Mouse (Mus musculus): ENCODE results near the gene Tnrc6b. TPM values are rescaled to one million over a fixed set of nuclear protein-coding genes. Genes with fewer than 3 reads are reported as not detected.

The Tnrc6b gene
- total RNA-seq, 1 experiment, result 37.0 TPM

- Histone ChIP-seq H3K4me3 (ENCODE audit: insufficient read depth in 1 of 2, low read depth in 1 of 2, low read length in 2 of 2, poor library complexity in 1 of 2, severe bottlenecking in 1 of 2) (no peak overlapping the region), H3K9ac (ENCODE audit: insufficient read depth, low read depth, low read length, poor library complexity, severe bottlenecking) (no peak overlapping the region), H3K9me3 (ENCODE audit: control insufficient read depth, insufficient read depth, low read depth, low read length) (no peaks in the 10 kb centered on the region), H3K4me1 (ENCODE audit: control insufficient read depth in 2 of 2, insufficient read depth in 2 of 2, low read length in 2 of 2, poor library complexity in 1 of 2) (peaks cover 0 to 3% of the 10 kb centered on the region in 2 experiments; a peak in 2 of 4 replicates), H3K36me3 (ENCODE audit: control insufficient read depth, insufficient read depth, low read length, poor library complexity, severe bottlenecking) (peaks cover 3% of the 10 kb centered on the region; the same call in 1 of the 2 replicates), H3K27ac (ENCODE audit: insufficient read depth, low read depth, low read length, poor library complexity, severe bottlenecking) (no peak overlapping the region)
- in situ Hi-C loops (cut with MboI; ENCODE audit: low sequenced_read_pairs in 2 of 2, unreplicated experiment in 2 of 2), result no loop called here
- TF ChIP-seq ZNF384 (IDR thresholded peaks at IDR 0.05; ENCODE audit: low read depth, low read length) (no peak), CHD2 (IDR thresholded peaks at IDR 0.05; ENCODE audit: low read depth, low read length) (no peak), HCFC1 (IDR thresholded peaks at IDR 0.05; ENCODE audit: borderline replicate concordance, insufficient read depth, low read length) (no peak), ZC3H11A (IDR thresholded peaks at IDR 0.05; ENCODE audit: borderline replicate concordance, low read depth, low read length) (no peak), MAFK (IDR thresholded peaks at IDR 0.05; ENCODE audit: insufficient read depth, low read depth, low read length) (no peak)
- no peak for DNase-seq (ENCODE audit: low read depth, low spot score)
Observed at GRCm38 (mm10) chr15:80812840-80813239, 101.7 kb downstream of the Tnrc6b start.

DNA sequence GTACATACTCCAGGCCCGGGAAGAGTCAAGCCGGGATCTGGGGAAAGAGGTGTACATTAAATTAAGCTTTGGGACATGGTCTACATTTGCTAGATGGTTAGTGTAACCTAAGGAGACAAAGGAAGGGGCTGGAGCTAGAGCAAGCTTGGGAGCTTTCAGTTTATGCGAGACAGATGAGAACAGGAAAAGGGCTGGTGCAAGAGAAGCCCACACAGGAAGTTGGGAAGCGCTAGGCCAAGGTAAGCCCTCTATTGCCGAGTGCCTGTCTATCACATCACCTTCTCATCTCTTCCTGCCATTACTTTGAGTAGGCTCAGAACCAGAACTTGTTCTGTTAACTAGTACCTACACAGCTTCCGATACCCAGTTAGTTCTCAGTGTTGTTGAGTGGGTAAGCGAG, 103.7 kb downstream of the Tnrc6b start:
- Histone ChIP-seq H3K9me3 (ENCODE audit: control insufficient read depth, insufficient read depth, low read depth, low read length) (no peaks in the 10 kb centered on the region), H3K27ac (ENCODE audit: insufficient read depth, low read depth, low read length, poor library complexity, severe bottlenecking) (no peak overlapping the region), H3K4me3 (ENCODE audit: insufficient read depth in 1 of 2, low read depth in 1 of 2, low read length in 2 of 2, poor library complexity in 1 of 2, severe bottlenecking in 1 of 2) (no peak overlapping the region), H3K9ac (ENCODE audit: insufficient read depth, low read depth, low read length, poor library complexity, severe bottlenecking) (no peak overlapping the region), H3K36me3 (ENCODE audit: control insufficient read depth, insufficient read depth, low read length, poor library complexity, severe bottlenecking) (peaks cover 3% of the 10 kb centered on the region; the same call in 1 of the 2 replicates), H3K4me1 (ENCODE audit: control insufficient read depth in 2 of 2, insufficient read depth in 2 of 2, low read length in 2 of 2, poor library complexity in 1 of 2) (peaks cover 0 to 3% of the 10 kb centered on the region in 2 experiments; a peak in 2 of 4 replicates)
- TF ChIP-seq CHD2 (IDR thresholded peaks at IDR 0.05; ENCODE audit: low read depth, low read length) (no peak), ZNF384 (IDR thresholded peaks at IDR 0.05; ENCODE audit: low read depth, low read length) (no peak), MAFK (IDR thresholded peaks at IDR 0.05; ENCODE audit: insufficient read depth, low read depth, low read length) (no peak), HCFC1 (IDR thresholded peaks at IDR 0.05; ENCODE audit: borderline replicate concordance, insufficient read depth, low read length) (no peak), ZC3H11A (IDR thresholded peaks at IDR 0.05; ENCODE audit: borderline replicate concordance, low read depth, low read length) (no peak)
- no peak for DNase-seq (ENCODE audit: low read depth, low spot score)
- in situ Hi-C loops (cut with MboI; ENCODE audit: low sequenced_read_pairs in 2 of 2, unreplicated experiment in 2 of 2), result no loop called here

DNA sequence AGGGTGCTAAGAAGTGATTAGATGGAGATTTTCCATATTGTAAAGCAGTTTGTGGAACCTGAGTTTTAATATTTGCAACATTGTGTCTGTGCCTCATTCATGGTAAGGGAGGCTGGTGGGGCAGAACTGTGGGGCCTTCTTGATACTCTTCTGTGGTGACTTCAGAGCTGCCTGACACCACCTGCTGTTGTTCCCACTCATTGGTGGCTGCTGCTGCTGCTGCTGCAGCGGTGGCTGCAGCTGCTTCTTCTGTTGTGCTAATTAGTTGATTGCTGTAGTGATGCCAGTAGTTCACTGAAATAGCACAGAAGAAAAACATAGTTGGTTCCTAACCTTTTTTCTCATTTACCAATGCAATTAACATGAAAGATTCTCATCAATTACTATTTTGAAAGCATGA, 111.2 kb downstream of the Tnrc6b start:
- Histone ChIP-seq H3K4me3 (ENCODE audit: insufficient read depth in 1 of 2, low read depth in 1 of 2, low read length in 2 of 2, poor library complexity in 1 of 2, severe bottlenecking in 1 of 2) (no peak overlapping the region), H3K27ac (ENCODE audit: insufficient read depth, low read depth, low read length, poor library complexity, severe bottlenecking) (no peak overlapping the region), H3K4me1 (ENCODE audit: control insufficient read depth in 2 of 2, insufficient read depth in 2 of 2, low read length in 2 of 2, poor library complexity in 1 of 2) (peaks cover 0 to 4% of the 10 kb centered on the region in 2 experiments; a peak in 2 of 4 replicates), H3K9ac (ENCODE audit: insufficient read depth, low read depth, low read length, poor library complexity, severe bottlenecking) (no peak overlapping the region), H3K36me3 (ENCODE audit: control insufficient read depth, insufficient read depth, low read length, poor library complexity, severe bottlenecking) (no peaks in the 10 kb centered on the region), H3K9me3 (ENCODE audit: control insufficient read depth, insufficient read depth, low read depth, low read length) (no peaks in the 10 kb centered on the region)
- TF ChIP-seq HCFC1 (IDR thresholded peaks at IDR 0.05; ENCODE audit: borderline replicate concordance, insufficient read depth, low read length), result no peak
- TF ChIP-seq ZNF384 (IDR thresholded peaks at IDR 0.05; ENCODE audit: low read depth, low read length), result no peak
- no peak for TF ChIP-seq ZC3H11A (IDR thresholded peaks at IDR 0.05; ENCODE audit: borderline replicate concordance, low read depth, low read length)
- TF ChIP-seq CHD2 (IDR thresholded peaks at IDR 0.05; ENCODE audit: low read depth, low read length), result no peak
- in situ Hi-C loops (cut with MboI; ENCODE audit: low sequenced_read_pairs in 2 of 2, unreplicated experiment in 2 of 2), result no loop called here
- no peak for DNase-seq (ENCODE audit: low read depth, low spot score)

- Histone ChIP-seq H3K9ac (ENCODE audit: insufficient read depth, low read depth, low read length, poor library complexity, severe bottlenecking) (no peak overlapping the region), H3K36me3 (ENCODE audit: control insufficient read depth, insufficient read depth, low read length, poor library complexity, severe bottlenecking) (no peaks in the 10 kb centered on the region; the same call in 1 of the 2 replicates), H3K27ac (ENCODE audit: insufficient read depth, low read depth, low read length, poor library complexity, severe bottlenecking) (no peak overlapping the region), H3K9me3 (ENCODE audit: control insufficient read depth, insufficient read depth, low read depth, low read length) (no peaks in the 10 kb centered on the region), H3K4me3 (ENCODE audit: insufficient read depth in 1 of 2, low read depth in 1 of 2, low read length in 2 of 2, poor library complexity in 1 of 2, severe bottlenecking in 1 of 2) (no peak overlapping the region), H3K4me1 (ENCODE audit: control insufficient read depth in 2 of 2, insufficient read depth in 2 of 2, low read length in 2 of 2, poor library complexity in 1 of 2) (peaks cover 6% of the 10 kb centered on the region in 2 experiments; a peak in 3 of 4 replicates)
- in situ Hi-C loops (cut with MboI; ENCODE audit: low sequenced_read_pairs in 2 of 2, unreplicated experiment in 2 of 2), result no loop called here
- DNase-seq (ENCODE audit: low read depth, low spot score), result no peak
- no peak for TF ChIP-seq ZC3H11A (IDR thresholded peaks at IDR 0.05; ENCODE audit: borderline replicate concordance, low read depth, low read length)
- no peak for TF ChIP-seq HCFC1 (IDR thresholded peaks at IDR 0.05; ENCODE audit: borderline replicate concordance, insufficient read depth, low read length)
- TF ChIP-seq MAFK (IDR thresholded peaks at IDR 0.05; ENCODE audit: insufficient read depth, low read depth, low read length), result no peak
- no peak for TF ChIP-seq ZNF384 (IDR thresholded peaks at IDR 0.05; ENCODE audit: low read depth, low read length)
- no peak for TF ChIP-seq CHD2 (IDR thresholded peaks at IDR 0.05; ENCODE audit: low read depth, low read length)
Observed at GRCm38 (mm10) chr15:80831170-80831569, 120.1 kb downstream of the Tnrc6b start.

- TF ChIP-seq HCFC1 (IDR thresholded peaks at IDR 0.05; ENCODE audit: borderline replicate concordance, insufficient read depth, low read length) (no peak), MAFK (IDR thresholded peaks at IDR 0.05; ENCODE audit: insufficient read depth, low read depth, low read length) (no peak), ZNF384 (IDR thresholded peaks at IDR 0.05; ENCODE audit: low read depth, low read length) (no peak), ZC3H11A (IDR thresholded peaks at IDR 0.05; ENCODE audit: borderline replicate concordance, low read depth, low read length) (no peak), CHD2 (IDR thresholded peaks at IDR 0.05; ENCODE audit: low read depth, low read length) (no peak)
- no peaks in the 10 kb centered on the region for H3K9me3 ChIP-seq (ENCODE audit: control insufficient read depth, insufficient read depth, low read depth, low read length)
- in situ Hi-C loops (cut with MboI; ENCODE audit: low sequenced_read_pairs in 2 of 2, unreplicated experiment in 2 of 2), result no loop called here
- H3K4me1 ChIP-seq (ENCODE audit: control insufficient read depth in 2 of 2, insufficient read depth in 2 of 2, low read length in 2 of 2, poor library complexity in 1 of 2), result peaks cover 6% of the 10 kb centered on the region in 2 experiments; a peak in 3 of 4 replicates
- H3K27ac ChIP-seq (ENCODE audit: insufficient read depth, low read depth, low read length, poor library complexity, severe bottlenecking), result no peak overlapping the region
- DNase-seq (ENCODE audit: low read depth, low spot score), result no peak
- H3K4me3 ChIP-seq (ENCODE audit: insufficient read depth in 1 of 2, low read depth in 1 of 2, low read length in 2 of 2, poor library complexity in 1 of 2, severe bottlenecking in 1 of 2), result no peak overlapping the region
- H3K9ac ChIP-seq (ENCODE audit: insufficient read depth, low read depth, low read length, poor library complexity, severe bottlenecking), result no peak overlapping the region
- no peaks in the 10 kb centered on the region; the same call in 1 of the 2 replicates for H3K36me3 ChIP-seq (ENCODE audit: control insufficient read depth, insufficient read depth, low read length, poor library complexity, severe bottlenecking)
Observed at GRCm38 (mm10) chr15:80832808-80833207, 121.7 kb downstream of the Tnrc6b start.

Measured in ES-E14 (cell line).